Mouse (Mus musculus) splenic B cell, adult 2 months (primary cell): Measurements from ENCODE around the gene Macrod2.

Experiments used
- DNase-seq: peaks from one replicate; pipeline ENCODE4 v3.0.0-alpha.2; 2011; ENCODE audit warnings: low read depth, low spot score
- H3K27me3 ChIP-seq: 2 replicates; pipeline ENCODE4 v1.6.1; 2012; ENCODE audit warnings: mild to moderate bottlenecking, low read length, moderate library complexity, mixed read lengths; ENCODE audit not compliant: control insufficient read depth, poor library complexity, insufficient read depth, severe bottlenecking
- H3K36me3 ChIP-seq: 2 replicates; pipeline ENCODE4 v1.6.1; 2012; ENCODE audit warnings: mild to moderate bottlenecking, low read length, moderate library complexity, mixed read lengths; ENCODE audit not compliant: control insufficient read depth, poor library complexity, insufficient read depth, severe bottlenecking

The Macrod2 gene

GRCm38 (mm10) chr2:140912179-140912578 lies 517.1 kb downstream of the Macrod2 start:
- no peak for DNase-seq

GRCm38 (mm10) chr2:140912931-140913330 lies 517.8 kb downstream of the Macrod2 start:
- H3K27me3 ChIP-seq: no peaks in the 10 kb centered on the region
- no peak for DNase-seq
- H3K36me3 ChIP-seq: no peaks in the 10 kb centered on the region

More at GRCm38 (mm10) chr2:140912179-140912578, 517.1 kb downstream of the Macrod2 start:
- no peaks in the 10 kb centered on the region for H3K36me3 ChIP-seq
- no peaks in the 10 kb centered on the region for H3K27me3 ChIP-seq

GRCm38 (mm10) chr2:140913679-140914412 lies 518.7 kb downstream of the Macrod2 start:
- no peaks in the 10 kb centered on the region for H3K36me3 ChIP-seq
- DNase-seq: no peak
- H3K27me3 ChIP-seq: no peaks in the 10 kb centered on the region

GRCm38 (mm10) chr2:140926922-140927321 lies 531.8 kb downstream of the Macrod2 start:
- H3K27me3 ChIP-seq: no peaks in the 10 kb centered on the region
- H3K36me3 ChIP-seq: no peaks in the 10 kb centered on the region
- DNase-seq: no peak

GRCm38 (mm10) chr2:140934483-140934882 lies 539.4 kb downstream of the Macrod2 start:
- DNase-seq: no peak
- Histone ChIP-seq H3K27me3 (no peaks in the 10 kb centered on the region), H3K36me3 (no peaks in the 10 kb centered on the region)

GRCm38 (mm10) chr2:140949461-140949860 lies 554.4 kb downstream of the Macrod2 start:
- H3K27me3 ChIP-seq: no peaks in the 10 kb centered on the region
- H3K36me3 ChIP-seq: no peaks in the 10 kb centered on the region
- DNase-seq: no peak

GRCm38 (mm10) chr2:140959246-140959645 lies 564.1 kb downstream of the Macrod2 start:
- no peaks in the 10 kb centered on the region for H3K27me3 ChIP-seq

GRCm38 (mm10) chr2:140970181-140970580 lies 575.1 kb downstream of the Macrod2 start:
- DNase-seq: no peak
- Histone ChIP-seq H3K27me3 (no peaks in the 10 kb centered on the region), H3K36me3 (no peaks in the 10 kb centered on the region)

More at GRCm38 (mm10) chr2:140959246-140959645, 564.1 kb downstream of the Macrod2 start:
- no peak for DNase-seq
- no peaks in the 10 kb centered on the region for H3K36me3 ChIP-seq

- Histone ChIP-seq H3K36me3 (no peaks in the 10 kb centered on the region), H3K27me3 (no peaks in the 10 kb centered on the region)
- no peak for DNase-seq
These were observed 576.7 kb downstream of the Macrod2 start for GRCm38 (mm10) chr2:140971845-140972244.

- no peak for DNase-seq
- H3K36me3 ChIP-seq: no peaks in the 10 kb centered on the region
- no peaks in the 10 kb centered on the region for H3K27me3 ChIP-seq
These were observed 590.7 kb downstream of the Macrod2 start for GRCm38 (mm10) chr2:140985670-140986372.

- Histone ChIP-seq H3K36me3 (no peaks in the 10 kb centered on the region), H3K27me3 (no peaks in the 10 kb centered on the region)
- no peak for DNase-seq
These were observed 608.7 kb downstream of the Macrod2 start for GRCm38 (mm10) chr2:141003846-141004245.

GRCm38 (mm10) chr2:141004326-141004725 lies 609.2 kb downstream of the Macrod2 start:
- no peaks in the 10 kb centered on the region for H3K36me3 ChIP-seq
- DNase-seq: no peak

GRCm38 (mm10) chr2:141005616-141006015 lies 610.5 kb downstream of the Macrod2 start:
- H3K36me3 ChIP-seq: no peaks in the 10 kb centered on the region
- no peak for DNase-seq

More at GRCm38 (mm10) chr2:141004326-141004725, 609.2 kb downstream of the Macrod2 start:
- no peaks in the 10 kb centered on the region for H3K27me3 ChIP-seq

GRCm38 (mm10) chr2:141007725-141008124 lies 612.6 kb downstream of the Macrod2 start:
- Histone ChIP-seq H3K27me3 (no peaks in the 10 kb centered on the region), H3K36me3 (no peaks in the 10 kb centered on the region)
- no peak for DNase-seq

More at GRCm38 (mm10) chr2:141005616-141006015, 610.5 kb downstream of the Macrod2 start:
- no peaks in the 10 kb centered on the region for H3K27me3 ChIP-seq

GRCm38 (mm10) chr2:141008458-141008857 lies 613.3 kb downstream of the Macrod2 start:
- DNase-seq: no peak
- Histone ChIP-seq H3K36me3 (no peaks in the 10 kb centered on the region), H3K27me3 (no peaks in the 10 kb centered on the region)
